Mouse (Mus musculus) olfactory bulb, adult 2 months (tissue): Measurements from ENCODE around the gene Atp13a1.

Experiments used
- CTCF ChIP-seq: fragments of 200-500 bp; IDR thresholded peaks from 2 replicates; pipeline ENCODE4 v1.5.1; 2012; ENCODE audit warnings: low read depth, mild to moderate bottlenecking, low read length, moderate library complexity; ENCODE audit not compliant: insufficient read depth
- POLR2A ChIP-seq: fragments of 200-500 bp; IDR thresholded peaks from 2 replicates; pipeline ENCODE4 v1.6.1; 2012; ENCODE audit warnings: mild to moderate bottlenecking, low read depth, low read length, moderate library complexity; ENCODE audit not compliant: insufficient read depth

GRCm38 (mm10) chr8:69789731-69790130 is 1.2 kb upstream of the Atp13a1 start:
- no peak for TF ChIP-seq CTCF
- no peak for TF ChIP-seq POLR2A
